Mouse (Mus musculus): ENCODE data around the gene Gm20388.

- TF ChIP-seq TAL1 (IDR thresholded peaks at IDR 0.05; ENCODE audit: low read length) = no peak
- TF ChIP-seq GATA1 (IDR thresholded peaks at IDR 0.05; ENCODE audit: low read length) = no peak
These were observed 2002.2 kb downstream of the Gm20388 start for GRCm38 (mm10) chr8:121912831-121913230.

Data from erythroblast, embryonic 14.5 days (primary cell).